Mouse (Mus musculus): Measurements from ENCODE around the gene Evx2.

Evx2 gene

GRCm38 (mm10) chr2:74663291-74663925 lies 4.1 kb upstream of the Evx2 start:
- DNase-seq = no peak

GRCm38 (mm10) chr2:74661685-74662084 lies 2.3 kb upstream of the Evx2 start:
- no peak for DNase-seq

GRCm38 (mm10) chr2:74660421-74661375 lies 1.3 kb upstream of the Evx2 start:
- DNase-seq = no peak

GRCm38 (mm10) chr2:74658667-74659371 lies 538 bp downstream of the Evx2 start:
- no peak for DNase-seq

- no peak for DNase-seq
Observed at GRCm38 (mm10) chr2:74658024-74658666, 1.2 kb downstream of the Evx2 start.

GRCm38 (mm10) chr2:74657251-74658023 lies 1.9 kb downstream of the Evx2 start:
- peak; percentile 26 for DNase-seq

GRCm38 (mm10) chr2:74656632-74657021 lies 2.7 kb downstream of the Evx2 start:
- no peak for DNase-seq

- peak; percentile 25 for DNase-seq
Observed at GRCm38 (mm10) chr2:74655821-74656631, 3.3 kb downstream of the Evx2 start.

- no peak for DNase-seq
Observed at GRCm38 (mm10) chr2:74655420-74655781, 4.0 kb downstream of the Evx2 start.

GRCm38 (mm10) chr2:74654743-74655419 lies 4.5 kb downstream of the Evx2 start:
- no peak for DNase-seq

GRCm38 (mm10) chr2:74653781-74654535 lies 5.4 kb downstream of the Evx2 start:
- no peak for DNase-seq

- DNase-seq = no peak
Observed at GRCm38 (mm10) chr2:74652996-74653340, 6.4 kb downstream of the Evx2 start.

GRCm38 (mm10) chr2:74647082-74647864 lies 12.1 kb downstream of the Evx2 start:
- no peak for DNase-seq

- DNase-seq = no peak
Observed at GRCm38 (mm10) chr2:74645631-74646030, 13.7 kb downstream of the Evx2 start.

- no peak for DNase-seq
Observed at GRCm38 (mm10) chr2:74642431-74642830, 16.9 kb downstream of the Evx2 start.

GRCm38 (mm10) chr2:74635412-74635811 lies 23.9 kb downstream of the Evx2 start:
- DNase-seq = no peak

- DNase-seq = no peak
Observed at GRCm38 (mm10) chr2:74620368-74620767, 39.0 kb downstream of the Evx2 start.

GRCm38 (mm10) chr2:74619676-74620246 lies 39.6 kb downstream of the Evx2 start:
- DNase-seq = no peak

- no peak for DNase-seq
Observed at GRCm38 (mm10) chr2:74617706-74618105, 41.7 kb downstream of the Evx2 start.
